Mouse (Mus musculus) CH12F3 (cell line): Measurements from ENCODE around the gene Map1s.

Experiments used
- in situ Hi-C: fragments of 300-500 bp; cut with MboI; formaldehyde crosslinking; loops from 2 replicates; pipeline ENCODE4 v1.14.3; 2020; ENCODE audit warnings: low sequenced_read_pairs

Map1s gene

DNA sequence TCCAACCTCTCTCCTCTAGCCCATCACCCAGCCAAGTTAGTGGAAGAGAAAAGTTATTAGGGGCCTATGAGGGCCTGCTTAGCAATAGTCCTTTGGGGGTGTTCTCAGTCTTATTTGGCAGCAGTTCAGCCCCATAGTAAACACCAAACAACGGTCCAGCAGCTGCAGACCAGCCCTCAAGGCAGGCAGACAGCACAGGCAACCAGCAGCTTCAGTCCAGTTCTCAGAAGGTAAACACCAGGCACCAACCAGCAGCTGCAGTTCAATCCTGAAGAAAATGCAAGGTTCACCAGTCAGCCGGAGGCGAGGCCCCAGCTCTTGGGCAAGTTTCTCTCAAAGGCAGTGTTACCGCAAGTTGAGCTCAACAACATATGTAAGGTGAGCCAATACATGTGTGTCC is 27.3 kb downstream of the Map1s start:
- in situ Hi-C loops, result no loop called here

DNA sequence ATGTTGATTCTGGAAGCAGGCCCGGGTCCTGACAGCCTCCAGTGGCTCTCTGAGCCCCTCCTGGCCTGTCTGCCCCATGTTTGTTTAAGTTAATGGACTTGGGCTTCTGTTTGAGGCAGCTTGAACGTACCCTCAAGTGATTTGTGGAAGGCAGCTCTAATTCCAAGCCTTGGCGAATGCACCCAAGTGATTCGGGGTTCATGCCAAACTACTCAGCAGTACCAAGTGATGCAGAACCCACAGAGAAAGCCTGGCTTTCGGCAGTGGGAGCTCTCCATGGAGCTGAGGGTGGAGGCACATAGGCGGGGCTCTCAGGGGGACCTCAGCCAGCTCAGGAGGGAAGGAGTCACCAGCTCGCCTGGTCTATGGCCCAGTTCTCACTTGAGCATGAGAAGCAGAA is 29.1 kb downstream of the Map1s start:
- in situ Hi-C loops, result no loop called here

DNA sequence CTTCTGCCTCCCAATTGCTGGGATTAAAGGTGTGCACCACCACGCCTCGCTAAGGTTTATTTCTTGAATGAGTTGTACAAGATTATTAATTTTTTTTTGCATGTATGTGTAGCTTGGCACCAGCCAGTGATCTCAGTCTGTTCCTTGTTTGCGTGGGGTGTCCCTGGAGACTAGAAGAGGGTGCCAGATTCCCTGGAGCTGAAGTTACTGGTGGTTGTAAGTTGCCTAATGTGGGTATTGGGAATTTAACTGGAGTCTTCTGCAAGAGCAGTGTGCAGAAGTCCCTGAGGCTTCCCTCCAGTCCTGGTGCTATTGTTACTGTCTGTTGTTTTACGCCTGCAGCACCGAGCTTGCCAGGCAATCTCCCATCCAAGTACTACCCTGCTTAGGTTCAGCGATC is 31.5 kb downstream of the Map1s start:
- in situ Hi-C loops, result no loop called here

DNA sequence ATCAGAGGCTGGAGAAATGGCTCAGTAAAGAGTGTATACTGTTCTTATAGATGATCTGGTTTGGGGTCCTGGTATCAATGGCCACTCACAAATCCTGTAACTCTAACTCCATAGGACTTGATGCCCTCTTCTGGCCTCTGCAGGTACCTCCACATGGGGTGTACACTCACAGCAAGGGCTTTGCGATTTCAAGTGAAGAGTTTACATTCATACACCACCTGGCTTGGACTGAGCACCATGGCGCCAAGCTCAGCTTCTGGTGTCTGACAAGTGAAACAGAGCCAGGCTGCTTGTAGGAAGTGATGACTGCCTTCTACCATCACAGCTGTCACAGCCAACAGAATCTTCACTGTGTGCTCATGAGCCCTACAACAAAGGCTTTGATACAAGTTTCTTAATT is 35.7 kb downstream of the Map1s start:
- in situ Hi-C loops, result no loop called here

DNA sequence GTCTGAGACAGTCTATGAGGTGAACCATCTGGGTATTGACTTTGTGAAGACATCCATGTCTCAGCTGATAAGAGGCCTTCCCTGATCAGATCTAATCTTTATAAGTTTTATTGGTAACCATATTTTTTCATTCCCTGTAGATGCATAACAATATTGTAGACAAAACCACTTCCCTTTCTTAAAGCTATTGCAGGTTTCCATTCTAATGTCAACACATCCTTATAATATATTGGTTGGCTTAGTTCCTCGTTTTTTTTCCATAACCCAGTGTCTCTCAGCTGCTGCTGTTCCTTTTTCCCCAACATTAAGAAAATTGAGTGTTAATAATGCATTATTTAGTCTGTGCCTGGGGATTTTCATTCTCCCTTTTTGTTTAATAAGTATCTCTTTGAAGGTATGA is 37.5 kb downstream of the Map1s start:
- in situ Hi-C loops, result no loop called here

DNA sequence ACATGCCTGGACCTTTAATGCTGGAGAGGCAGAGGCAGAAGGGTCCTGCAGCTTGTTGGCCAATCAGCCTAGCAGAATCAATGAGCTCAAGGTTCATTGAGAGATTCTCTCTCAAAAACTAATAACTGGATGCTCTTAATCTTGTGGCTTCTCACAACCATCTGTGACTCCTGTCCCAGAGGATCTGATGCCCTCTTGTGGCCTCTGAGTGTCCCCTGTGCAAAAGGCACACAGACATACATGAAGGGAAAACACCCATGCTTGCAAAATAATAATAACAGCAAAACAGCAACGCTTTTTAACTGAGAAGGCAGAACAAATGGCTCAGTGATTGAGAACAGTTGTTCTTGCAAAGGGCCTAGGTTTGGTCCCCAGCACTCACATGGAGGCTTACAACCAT is 44.1 kb downstream of the Map1s start:
- in situ Hi-C loops, result no loop called here

DNA sequence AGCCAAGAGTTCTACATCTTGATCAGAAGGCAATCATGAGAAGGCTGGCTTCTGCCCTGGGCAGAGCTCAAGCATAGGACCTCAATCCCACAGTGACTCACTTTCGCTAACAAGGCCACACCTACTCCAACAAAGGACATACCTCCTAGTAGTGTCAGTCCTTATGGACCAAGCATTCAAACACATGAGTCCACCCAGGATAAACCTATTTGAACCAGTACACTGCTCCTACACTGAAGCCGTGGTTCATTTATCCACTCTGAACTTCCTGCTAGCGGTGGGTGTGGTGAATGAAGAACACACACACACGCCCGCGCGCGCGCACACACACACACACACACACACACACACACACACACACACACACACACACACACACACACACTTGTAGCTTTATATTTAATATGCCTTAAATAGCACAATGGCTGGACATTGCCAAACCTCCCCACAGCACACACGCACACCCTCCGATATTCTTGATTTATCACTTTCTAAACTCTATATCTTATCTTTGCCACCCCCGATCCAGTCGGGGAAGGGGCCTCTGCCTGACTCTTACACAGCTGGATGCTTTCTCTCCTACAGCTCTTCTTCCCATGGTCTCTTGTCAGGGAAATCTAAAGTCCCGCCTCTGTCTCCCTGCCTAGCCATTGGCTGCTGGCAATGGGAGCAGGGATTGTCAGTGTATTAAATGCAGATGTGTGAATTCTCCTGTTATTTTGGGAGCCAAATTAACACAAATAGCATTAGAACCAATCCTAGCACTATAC is 55.2 kb downstream of the Map1s start:
- in situ Hi-C loops, result no loop called here

DNA sequence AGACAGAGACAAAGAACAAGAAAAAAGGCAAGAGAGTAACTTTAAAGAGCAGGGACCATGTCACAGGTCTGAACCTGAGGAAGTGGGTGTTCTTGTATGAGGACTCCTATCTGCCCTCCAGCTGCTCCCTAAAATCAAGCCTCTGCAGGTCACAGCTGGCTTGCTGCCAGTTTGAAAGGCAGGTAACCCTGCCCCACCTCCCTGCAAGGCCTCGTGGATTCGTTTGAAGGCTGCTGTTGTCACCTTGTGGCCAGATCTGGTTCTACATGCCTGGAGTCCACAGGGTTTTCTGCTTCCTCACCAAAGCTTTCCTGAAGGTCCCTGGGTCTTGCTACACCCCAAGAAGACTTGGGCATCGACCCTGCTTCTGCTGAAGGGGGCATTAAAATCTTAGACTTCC is 58.4 kb downstream of the Map1s start:
- in situ Hi-C loops, result no loop called here

DNA sequence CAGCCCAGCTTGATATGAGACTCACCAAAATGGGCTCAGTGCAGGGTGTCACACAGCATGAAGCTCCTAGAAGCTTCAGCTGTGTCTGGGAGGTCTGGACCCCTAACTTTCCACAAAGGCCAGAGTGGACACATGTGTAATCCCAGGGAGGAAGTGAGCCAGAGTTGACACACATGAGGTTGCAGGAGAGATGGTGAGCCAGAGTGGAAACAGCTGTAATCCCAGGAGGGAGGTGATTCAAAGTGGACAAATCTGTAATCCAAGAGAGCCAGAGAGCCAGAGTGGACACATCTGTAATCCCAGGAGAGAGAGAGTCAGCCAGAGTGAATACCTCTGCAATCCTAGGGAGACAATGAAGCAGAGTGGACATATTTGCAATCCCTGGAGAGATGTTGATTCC is 59.1 kb downstream of the Map1s start:
- in situ Hi-C loops, result no loop called here
